Mouse (Mus musculus) Patski (cell line): Measurements from ENCODE around the gene Ltbp2. TPM values are rescaled to one million over a fixed set of nuclear protein-coding genes. Genes with fewer than 3 reads are reported as not detected.

ENCODE experiments used
- ATAC-seq: fragments of 100-300 bp; one replicate; pipeline ENCODE4 v1.8.0; 2021
- CTCF ChIA-PET: fragments of 350-600 bp; sonication (Branson Sonifier 250); formaldehyde crosslinking; loops from one replicate; lab custom pipeline; 2022; ENCODE audit warnings: inconsistent platforms; lab: Charles Lee
- POLR2A ChIA-PET: fragments of 350-600 bp; sonication (Branson Sonifier 250); formaldehyde crosslinking; loops from one replicate; lab custom pipeline; 2022; ENCODE audit warnings: antibody characterized with exemption, inconsistent platforms; lab: Charles Lee
- DNase-seq: peaks from one replicate; pipeline ENCODE4 v3.0.0-alpha.2; 2011; ENCODE audit warnings: low read depth, low spot score
- H3K27me3 ChIP-seq: fragments of 371-371 bp; one replicate; pipeline ENCODE4 v1.5.1; 2021
- CTCF ChIP-seq: fragments of 100-300 bp; IDR thresholded peaks from one replicate; pipeline ENCODE4 v1.5.1; 2021
- in situ Hi-C: fragments of 300-500 bp; cut with MboI; formaldehyde crosslinking; loops from 3 replicates; pipeline ENCODE4 v1.11.1; 2018; ENCODE audit warnings: low pct_unique_long_range_greater_than_20kb, mixed read lengths
- polyA plus RNA-seq: library from polyadenylated mRNA; unstranded; gene quantifications from one replicate; pipeline ENCODE4 v1.2.3, GENCODE M21; 2021

Gene Ltbp2
- polyA plus RNA-seq, 1 experiment from 2014 or later = 19.0 TPM

- POLR2A ChIA-PET = no interaction called here
- no peak for ATAC-seq
- in situ Hi-C loops = no loop called here
- CTCF ChIA-PET = interaction anchor here (1.1 kb wide), 1 partner anchor 10 kb away, joined by 3 read pairs; no protein-coding TSS in a partner anchor
- DNase-seq = no peak
- H3K27me3 ChIP-seq = no peaks in the 10 kb centered on the region
- TF ChIP-seq CTCF = no peak
These were observed 18.6 kb downstream of the Ltbp2 start for GRCm38 (mm10) chr12:84857706-84858105.

- H3K27me3 ChIP-seq = no peaks in the 10 kb centered on the region
- CTCF ChIA-PET = no interaction called here
- POLR2A ChIA-PET = no interaction called here
- in situ Hi-C loops = no loop called here
- no peak for ATAC-seq
- no peak for DNase-seq
- TF ChIP-seq CTCF = no peak
These were observed 19.8 kb downstream of the Ltbp2 start for GRCm38 (mm10) chr12:84856532-84856931.

- TF ChIP-seq CTCF = no peak
- H3K27me3 ChIP-seq = no peaks in the 10 kb centered on the region
- no peak for ATAC-seq
- no peak for DNase-seq
- CTCF ChIA-PET = no interaction called here
- POLR2A ChIA-PET = no interaction called here
- in situ Hi-C loops = no loop called here
These were observed 21.2 kb downstream of the Ltbp2 start for GRCm38 (mm10) chr12:84855084-84855625.

DNA sequence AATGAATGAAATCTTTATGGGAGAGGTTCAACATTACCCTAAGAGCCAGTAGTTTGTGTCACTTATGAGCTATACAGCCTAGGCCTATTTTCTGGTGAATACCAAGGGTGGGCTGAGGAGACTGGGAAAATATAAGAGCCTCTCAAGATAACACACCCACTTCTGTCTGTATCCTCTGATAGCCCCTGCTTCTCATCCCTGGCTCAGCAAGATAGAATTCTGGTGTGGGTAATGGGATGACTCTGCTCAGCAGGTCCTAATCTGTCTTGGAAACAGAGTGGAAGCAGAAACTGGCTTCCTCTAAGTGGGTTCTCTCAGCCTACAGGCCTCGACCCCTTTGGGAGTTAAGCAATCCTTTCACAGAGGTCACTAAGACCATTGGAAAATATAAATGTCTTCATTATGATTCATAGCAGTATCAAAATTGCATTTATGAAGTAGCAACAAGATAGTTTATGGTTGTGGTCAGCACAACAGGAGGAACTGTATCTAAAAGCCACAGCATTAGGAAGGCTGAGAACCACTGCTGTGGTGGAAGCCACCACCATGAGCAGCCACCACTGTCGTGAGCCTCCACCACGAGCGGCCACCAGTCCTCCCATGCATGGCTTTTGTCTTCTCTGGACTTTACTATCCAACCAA lies 21.8 kb downstream of the Ltbp2 start:
- POLR2A ChIA-PET = no interaction called here
- H3K27me3 ChIP-seq = no peaks in the 10 kb centered on the region
- TF ChIP-seq CTCF = no peak
- in situ Hi-C loops = no loop called here
- CTCF ChIA-PET = no interaction called here
- DNase-seq (no peak), ATAC-seq (no peak)

- ATAC-seq = no peak
- ChIA-PET CTCF (interaction anchor here (1.2 kb wide), 1 partner anchor 25 kb away, joined by 3 read pairs; the partner anchor contains the start of gene Ltbp2), POLR2A (no interaction called here)
- TF ChIP-seq CTCF = no peak
- H3K27me3 ChIP-seq = no peaks in the 10 kb centered on the region
- no peak for DNase-seq
- in situ Hi-C loops = no loop called here
These were observed 24.8 kb downstream of the Ltbp2 start for GRCm38 (mm10) chr12:84851403-84852040.

- ATAC-seq (no peak), DNase-seq (no peak)
- POLR2A ChIA-PET = no interaction called here
- no peaks in the 10 kb centered on the region for H3K27me3 ChIP-seq
- TF ChIP-seq CTCF = no peak
- in situ Hi-C loops = no loop called here
- CTCF ChIA-PET = no interaction called here
These were observed 28.4 kb downstream of the Ltbp2 start for GRCm38 (mm10) chr12:84847882-84848281.

GRCm38 (mm10) chr12:84847480-84847879 lies 28.9 kb downstream of the Ltbp2 start:
- in situ Hi-C loops = no loop called here
- peak; percentile 63 for ATAC-seq
- ChIA-PET CTCF (interaction anchor here (1.2 kb wide), 1 partner anchor 28 kb away, joined by 3 read pairs; no protein-coding TSS in a partner anchor), POLR2A (interaction anchor here (0.6 kb wide), 1 partner anchor 199 kb away, joined by 3 read pairs; no protein-coding TSS in a partner anchor)
- peak; percentile 85 for DNase-seq
- no peak for TF ChIP-seq CTCF
- no peaks in the 10 kb centered on the region for H3K27me3 ChIP-seq

GRCm38 (mm10) chr12:84846594-84847014 lies 29.7 kb downstream of the Ltbp2 start:
- in situ Hi-C loops = no loop called here
- POLR2A ChIA-PET = interaction anchor here (0.6 to 0.8 kb wide), 3 partner anchors 45 to 574 kb away, joined by 3 to 5 read pairs (median 3); no protein-coding TSS in a partner anchor
- ATAC-seq (peak; percentile 55), DNase-seq (peak; percentile 79)
- no peaks in the 10 kb centered on the region for H3K27me3 ChIP-seq
- no peak for TF ChIP-seq CTCF
- CTCF ChIA-PET = interaction anchor here (1.2 to 2.9 kb wide), 2 partner anchors 20 to 29 kb away, joined by 3 to 8 read pairs; no protein-coding TSS in a partner anchor

DNA sequence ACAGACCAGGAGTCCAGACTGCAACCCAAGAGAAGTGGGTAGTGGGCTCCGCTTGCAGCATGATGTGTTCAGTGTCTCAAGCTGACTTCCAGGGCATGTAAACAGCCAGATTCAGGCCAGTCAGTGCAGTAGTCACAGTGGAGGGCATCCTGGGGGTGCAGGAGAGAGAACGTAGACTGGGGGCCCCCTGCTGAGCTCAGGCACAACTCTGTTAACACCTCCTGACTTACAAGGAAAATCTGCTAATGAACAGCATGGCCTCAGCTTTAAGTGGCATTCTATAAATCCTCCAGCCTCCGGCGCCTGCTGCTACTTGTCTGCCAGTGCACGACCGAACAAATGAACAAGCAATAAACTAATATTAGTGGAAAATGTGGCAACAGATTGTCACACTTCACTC lies 33.6 kb downstream of the Ltbp2 start:
- no peaks in the 10 kb centered on the region for H3K27me3 ChIP-seq
- in situ Hi-C loops = no loop called here
- ChIA-PET CTCF (interaction anchor here (1.1 kb wide), 1 partner anchor 13 kb away, joined by 3 read pairs; no protein-coding TSS in a partner anchor), POLR2A (no interaction called here)
- no peak for TF ChIP-seq CTCF
- DNase-seq (no peak), ATAC-seq (no peak)

GRCm38 (mm10) chr12:84841158-84842140 lies 34.9 kb downstream of the Ltbp2 start:
- ATAC-seq (no peak), DNase-seq (no peak)
- no peak for TF ChIP-seq CTCF
- ChIA-PET CTCF (interaction anchor here (1.1 kb wide), 1 partner anchor 12 kb away, joined by 3 read pairs; no protein-coding TSS in a partner anchor), POLR2A (no interaction called here)
- in situ Hi-C loops = no loop called here
- H3K27me3 ChIP-seq = no peaks in the 10 kb centered on the region
